Comparison of ENCODE assay signal across 11 mouse cellular contexts in genomic region chr14:48198957-48199356, GRCm38 (mm10).
DNase-seq lines count a peak whose midpoint lies in the region; ATAC-seq and TF ChIP-seq lines count a peak whose summit lies in the region.
"Had no signal": no experiment of that assay in that cellular context is flagged by ENCODE, and none has a peak within 500 bp of the region (broad histone marks: within the 10 kb centered on the region; RNA-seq: fewer than 3 reads in every experiment).

No protein-coding gene starts in this region.

- H3K27ac ChIP-seq in layer of hippocampus, adult 2 months, result peak overlapping the region; percentile 54
- H3K27ac ChIP-seq: embryonic facial prominence, embryonic 13.5 days; neural tube, embryonic 15.5 days had no signal

- peak; percentile 67 for ATAC-seq in CD4-positive, CD25-positive, alpha-beta regulatory T cell, adult 4 months
- ATAC-seq in megakaryocyte progenitor cell, adult 5-6 weeks (replicated peaks; ENCODE audit: poor library complexity), result peak; percentile 48

- no peak for DNase-seq in layer of hippocampus, adult 2 months (ENCODE audit: low spot score in 2 of 2)
- no peak for DNase-seq in layer of hippocampus, postnatal 25 days (ENCODE audit: extremely low spot score in 1 of 2, low spot score in 1 of 2)
- DNase-seq in cerebellum, adult 18-20 months, result peak; percentile 56 to 57
- DNase-seq in urinary bladder, postnatal 4 days (ENCODE audit: low spot score in 2 of 2), result no peak
- no peak for DNase-seq in heart, adult 8-10 months (ENCODE audit: low spot score)
- DNase-seq in layer of hippocampus, adult 18-20 months (ENCODE audit: low spot score in 2 of 2), result no peak
- DNase-seq: kidney, adult 18-20 months had no signal

- H3K4me3 ChIP-seq in layer of hippocampus, adult 2 months, result no peak overlapping the region
- H3K4me3 ChIP-seq: embryonic facial prominence, embryonic 13.5 days; neural tube, embryonic 15.5 days had no signal

- no peak for TF ChIP-seq CTCF in layer of hippocampus, adult 2 months (conservative IDR thresholded peaks at IDR 0.05)

Comparison
In these comparisons a context has a peak if more than half of its experiments do, and no peak if none do; other contexts are left out.
1. DNase-seq: peak in cerebellum, adult 18-20 months (2 of 2); none in layer of hippocampus, adult 2 months (0 of 2), layer of hippocampus, postnatal 25 days (0 of 2), urinary bladder, postnatal 4 days (0 of 2), heart, adult 8-10 months (single experiment) and layer of hippocampus, adult 18-20 months (0 of 2).